Mouse (Mus musculus) lung, postnatal 0 days (tissue): ENCODE results near the gene Boc.

ENCODE experiments used
- CTCF ChIP-seq: IDR thresholded peaks from 2 replicates; pipeline ENCODE4 v1.5.1; 2016; ENCODE audit warnings: antibody characterized with exemption, mild to moderate bottlenecking
- EP300 ChIP-seq: IDR thresholded peaks from 2 replicates; pipeline ENCODE4 v1.6.1; 2016; ENCODE audit warnings: antibody characterized with exemption, mild to moderate bottlenecking, control low read depth

DNA sequence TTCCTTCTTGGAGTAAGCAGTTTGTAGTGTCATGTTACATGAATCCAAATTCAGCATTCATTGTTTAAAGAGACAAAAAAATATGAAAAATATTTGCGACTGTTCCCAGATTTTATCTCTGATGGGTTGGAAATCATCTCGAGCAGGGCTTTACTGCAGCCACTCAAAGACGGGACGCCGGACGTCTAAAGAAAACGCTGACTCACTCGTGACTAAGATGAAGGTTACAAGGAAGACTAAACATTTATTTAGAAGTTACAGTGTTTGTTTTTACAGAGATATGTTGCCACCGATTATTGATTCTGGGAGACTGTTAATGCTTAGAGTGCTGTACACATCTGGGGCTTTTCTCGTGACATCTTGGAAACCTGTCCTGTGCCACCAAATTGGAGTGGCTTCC lies 73.9 kb downstream of the Boc start:
- TF ChIP-seq CTCF (no peak), EP300 (no peak)
